In the genomic region with DNA sequence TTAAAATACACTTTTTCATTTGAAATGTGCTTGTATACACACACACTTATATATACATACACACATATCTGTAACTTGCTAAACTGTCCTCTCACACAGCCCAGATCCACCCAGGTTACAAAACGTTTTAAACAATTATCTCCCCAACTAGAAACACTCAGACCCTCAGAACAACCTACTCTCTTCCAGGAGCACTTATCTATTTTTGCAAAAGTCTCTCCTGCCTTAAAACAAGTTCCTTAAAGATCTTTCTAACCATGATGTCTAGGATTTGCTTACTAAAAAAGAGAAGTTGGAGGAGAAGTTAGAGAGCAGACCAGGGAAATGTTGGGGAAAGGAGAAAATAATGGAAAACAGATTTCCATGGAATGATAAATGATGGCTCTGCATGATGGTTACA, we compare ENCODE assay signal across 24 mouse cellular contexts.
DNase-seq lines count a peak whose midpoint lies in the region; ATAC-seq and TF ChIP-seq lines count a peak whose summit lies in the region.
"Had no signal": no experiment of that assay in that cellular context is flagged by ENCODE, and none has a peak within 500 bp of the region (broad histone marks: within the 10 kb centered on the region; RNA-seq: fewer than 3 reads in every experiment).

No protein-coding gene starts in this region.

- DNase-seq in G1E (ENCODE audit: low spot score): no peak
- DNase-seq in liver, embryonic 13.5 days: no peak
- DNase-seq in adrenal gland, postnatal 36 days: no peak
- no peak for DNase-seq in kidney, adult 2 months
- DNase-seq: adrenal gland, adult 8-10 months; cerebellum, adult 11 months; cerebellum, adult 2 months; cerebellum, postnatal 10 days; cerebellum, postnatal 36 days; embryo, embryonic 11 days; forebrain, postnatal 0 days; gastrocnemius, adult 2 months; gastrocnemius, postnatal 14 days; heart, adult 11 months had no signal

- peaks cover 62% of the 10 kb centered on the region for H3K36me3 ChIP-seq in erythroblast, embryonic 14.5 days (ENCODE audit: control insufficient read depth)
- peaks cover 51% of the 10 kb centered on the region for H3K36me3 ChIP-seq in G1E (replicated peaks)
- peaks cover 43% of the 10 kb centered on the region for H3K36me3 ChIP-seq in liver, embryonic 13.5 days
- peaks cover 28% of the 10 kb centered on the region for H3K36me3 ChIP-seq in liver, embryonic 16.5 days (ENCODE audit: control insufficient read depth, insufficient read depth)
- peaks cover 1% of the 10 kb centered on the region for H3K36me3 ChIP-seq in kidney, adult 2 months (ENCODE audit: control insufficient read depth, insufficient read depth, low read length)

- no peaks in the 10 kb centered on the region for H3K27me3 ChIP-seq in erythroblast, embryonic 14.5 days (ENCODE audit: control insufficient read depth)
- H3K27me3 ChIP-seq in G1E (ENCODE audit: insufficient read depth, low read length): no peaks in the 10 kb centered on the region
- no peaks in the 10 kb centered on the region for H3K27me3 ChIP-seq in liver, embryonic 13.5 days
- H3K27me3 ChIP-seq in liver, embryonic 16.5 days (ENCODE audit: control insufficient read depth, insufficient read depth, low read depth, low read length): no peaks in the 10 kb centered on the region
- H3K27me3 ChIP-seq in kidney, adult 2 months (replicated peaks; ENCODE audit: control insufficient read depth, insufficient read depth, low read length): no peaks in the 10 kb centered on the region
- H3K27me3 ChIP-seq: hindbrain, embryonic 15.5 days had no signal

- TF ChIP-seq POLR2A in kidney, adult 2 months (IDR thresholded peaks at IDR 0.05; ENCODE audit: low read depth, low read length): no peak

- 13% methylated on average over 1 of the region's 1 CpGs for WGBS in liver, embryonic 13.5 days (ENCODE audit: insufficient replicate concordance)
- WGBS in liver, embryonic 16.5 days (ENCODE audit: insufficient replicate concordance): 18% methylated on average over 1 of the region's 1 CpGs
- WGBS in kidney, adult 2 months: 62% methylated on average over 1 of the region's 1 CpGs

- H3K4me2 ChIP-seq in liver, embryonic 13.5 days: no peak overlapping the region
- H3K4me2 ChIP-seq in liver, embryonic 16.5 days (ENCODE audit: low read depth, low read length): peak overlapping the region; percentile 47; the same call in 1 of the 2 replicates
- H3K4me2 ChIP-seq: embryonic facial prominence, embryonic 13.5 days; heart, embryonic 11.5 days; hindbrain, embryonic 12.5 days; hindbrain, embryonic 15.5 days had no signal

- TF ChIP-seq CTCF in G1E (IDR thresholded peaks at IDR 0.05; ENCODE audit: low read depth, low read length): no peak
- no peak for TF ChIP-seq CTCF in kidney, adult 2 months (conservative IDR thresholded peaks at IDR 0.05; ENCODE audit: insufficient read depth, insufficient read length, low read depth, low read length)

- H3K4me3 ChIP-seq in erythroblast, embryonic 14.5 days (replicated peaks): peak overlapping the region; percentile 88
- H3K4me3 ChIP-seq in G1E (ENCODE audit: low read depth, low read length): peak overlapping the region; percentile 58; the same call in 1 of the 2 replicates
- H3K4me3 ChIP-seq in liver, embryonic 13.5 days (replicated peaks): peak overlapping the region; percentile 28; the same call in 1 of the 2 replicates
- no peak overlapping the region for H3K4me3 ChIP-seq in liver, embryonic 16.5 days (ENCODE audit: low read depth, low read length)
- no peak overlapping the region for H3K4me3 ChIP-seq in kidney, adult 2 months (ENCODE audit: insufficient read depth, low read depth, low read length)
- H3K4me3 ChIP-seq: embryonic facial prominence, embryonic 10.5 days; embryonic facial prominence, embryonic 13.5 days; gastrocnemius, adult 2 months; hindbrain, embryonic 12.5 days; hindbrain, embryonic 15.5 days had no signal

- H3K4me1 ChIP-seq in erythroblast, embryonic 14.5 days (ENCODE audit: control insufficient read depth): peaks cover 47% of the 10 kb centered on the region
- peaks cover 55% of the 10 kb centered on the region for H3K4me1 ChIP-seq in G1E (ENCODE audit: insufficient read depth, low read depth, low read length)
- peaks cover 37% of the 10 kb centered on the region for H3K4me1 ChIP-seq in liver, embryonic 13.5 days (replicated peaks)
- H3K4me1 ChIP-seq in liver, embryonic 16.5 days (ENCODE audit: control insufficient read depth, low read depth, low read length): peaks cover 25% of the 10 kb centered on the region
- peaks cover 3% of the 10 kb centered on the region for H3K4me1 ChIP-seq in kidney, adult 2 months (ENCODE audit: control insufficient read depth, insufficient read depth, low read length)

- 0 out of 2 replicates have a peak overlapping the region, but pooled peaks have one; percentile 3 for H3K9ac ChIP-seq in liver, embryonic 13.5 days
- no peak overlapping the region for H3K9ac ChIP-seq in liver, embryonic 16.5 days (ENCODE audit: low read depth, low read length)
- H3K9ac ChIP-seq: embryonic facial prominence, embryonic 13.5 days; forebrain, postnatal 0 days; hindbrain, embryonic 12.5 days; hindbrain, embryonic 15.5 days had no signal

- no peak overlapping the region for H3K27ac ChIP-seq in liver, embryonic 13.5 days
- H3K27ac ChIP-seq in liver, embryonic 16.5 days (ENCODE audit: low read length): peak overlapping the region; percentile 24; the same call in 1 of the 2 replicates
- no peak overlapping the region for H3K27ac ChIP-seq in kidney, adult 2 months (ENCODE audit: insufficient read depth, low read depth, low read length)
- H3K27ac ChIP-seq: embryonic facial prominence, embryonic 10.5 days; embryonic facial prominence, embryonic 13.5 days; gastrocnemius, adult 2 months; hindbrain, embryonic 12.5 days; hindbrain, embryonic 15.5 days had no signal

- no peak for ATAC-seq in erythroblast, adult 5-6 weeks (replicated peaks; ENCODE audit: low FRiP score, poor library complexity, severe bottlenecking)
- no peak for ATAC-seq in G1E (ENCODE audit: extremely low read depth, insufficient number of reproducible peaks, low FRiP score, poor library complexity, severe bottlenecking)
- no peak for ATAC-seq in liver, embryonic 13.5 days (ENCODE audit: low read depth)
- ATAC-seq in liver, embryonic 16.5 days (ENCODE audit: low read depth): no peak
- ATAC-seq: activated CD4-positive, CD25-positive, alpha-beta regulatory T cell, adult 4 months; forebrain, embryonic 14.5 days; forebrain, postnatal 0 days had no signal

- H3K9me3 ChIP-seq in erythroblast, embryonic 14.5 days (ENCODE audit: control insufficient read depth, low read length): no peaks in the 10 kb centered on the region
- H3K9me3 ChIP-seq in G1E (replicated peaks): no peaks in the 10 kb centered on the region
- no peaks in the 10 kb centered on the region for H3K9me3 ChIP-seq in liver, embryonic 13.5 days (replicated peaks)
- no peaks in the 10 kb centered on the region for H3K9me3 ChIP-seq in liver, embryonic 16.5 days (replicated peaks; ENCODE audit: control insufficient read depth, low read length)
- H3K9me3 ChIP-seq: embryonic facial prominence, embryonic 10.5 days; embryonic facial prominence, embryonic 13.5 days; hindbrain, embryonic 12.5 days; hindbrain, embryonic 15.5 days had no signal

Comparison
In these comparisons a context has a peak if more than half of its experiments do, and no peak if none do; other contexts are left out.
1. H3K4me3 ChIP-seq: peak in erythroblast, embryonic 14.5 days (single experiment), G1E (single experiment) and liver, embryonic 13.5 days (single experiment); none in liver, embryonic 16.5 days (single experiment) and kidney, adult 2 months (single experiment).